Mouse (Mus musculus): ENCODE results near the gene Mks1.

DNA sequence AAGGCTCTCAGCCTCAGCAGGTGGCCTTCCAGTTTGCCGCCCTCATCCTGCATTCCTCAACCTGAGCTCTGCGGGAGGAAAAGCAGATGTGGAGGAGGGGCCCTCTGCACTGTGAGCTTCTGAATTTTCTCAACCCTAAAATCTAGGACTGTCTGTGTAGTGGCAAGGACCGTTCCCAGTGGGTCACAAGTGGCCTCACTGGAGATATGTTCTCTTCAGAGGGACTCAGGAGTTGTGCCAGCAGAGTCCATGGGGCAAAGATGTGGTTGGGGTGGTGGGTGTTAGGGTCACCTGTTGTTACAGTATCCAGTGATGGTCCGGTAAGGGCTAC, 35.6 kb upstream of the Mks1 start:
- TF ChIP-seq CHD2 (IDR thresholded peaks at IDR 0.05; ENCODE audit: low read depth, low read length) (no peak), MAFK (IDR thresholded peaks at IDR 0.05; ENCODE audit: insufficient read depth, low read depth, low read length) (no peak), ZC3H11A (IDR thresholded peaks at IDR 0.05; ENCODE audit: borderline replicate concordance, low read depth, low read length) (no peak), ZNF384 (IDR thresholded peaks at IDR 0.05; ENCODE audit: low read depth, low read length) (no peak), HCFC1 (IDR thresholded peaks at IDR 0.05; ENCODE audit: borderline replicate concordance, insufficient read depth, low read length) (no peak)

All from ES-E14 (cell line).